Mouse (Mus musculus) erythroblast, embryonic 14.5 days (primary cell): Measurements from ENCODE around the gene Kcnj8. TPM values are rescaled to one million over a fixed set of nuclear protein-coding genes. Genes with fewer than 3 reads are reported as not detected.
"Not testable (repeated sequence)": the region's sequence is repeated elsewhere in the genome, so short reads cannot be mapped to it uniquely, and the experiment has no call there.

Experiments
- H3K27me3 ChIP-seq: 2 replicates; pipeline ENCODE4 v1.6.1; 2012; ENCODE audit warnings: inconsistent platforms; ENCODE audit not compliant: control insufficient read depth
- H3K36me3 ChIP-seq: 2 replicates; pipeline ENCODE4 v1.6.1; 2012; ENCODE audit warnings: mild to moderate bottlenecking, inconsistent platforms; ENCODE audit not compliant: control insufficient read depth
- H3K4me1 ChIP-seq: 2 replicates; pipeline ENCODE4 v1.6.1; 2012; ENCODE audit warnings: inconsistent platforms; ENCODE audit not compliant: control insufficient read depth
- H3K4me3 ChIP-seq: replicated peaks from 2 replicates; pipeline ENCODE3; 2012; ENCODE audit warnings: moderate library complexity, mild to moderate bottlenecking, inconsistent platforms
- H3K9me3 ChIP-seq: 2 replicates; pipeline ENCODE4 v1.6.1; 2012; ENCODE audit warnings: low read length, inconsistent platforms, mixed read lengths; ENCODE audit not compliant: control insufficient read depth
- GATA1 ChIP-seq: IDR thresholded peaks from 2 replicates; pipeline ENCODE4 v1.6.1; 2012; ENCODE audit warnings: low read length, inconsistent platforms, mixed read lengths
- TAL1 ChIP-seq: IDR thresholded peaks from 3 replicates; pipeline ENCODE4 v1.6.1; 2012; ENCODE audit warnings: low read length, inconsistent platforms, mixed read lengths
- polyA plus RNA-seq: library from polyadenylated mRNA; stranded (reverse); fragments of >175 nt; gene quantifications from 2 replicates; pipeline ENCODE4 v1.2.3, GENCODE M21; 2012

Gene Kcnj8
- polyA plus RNA-seq, 1 experiment = not detected

GRCm38 (mm10) chr6:142521591-142522110 lies 49.8 kb downstream of the Kcnj8 start:
- TF ChIP-seq GATA1 (no peak), TAL1 (no peak)
- H3K4me3 ChIP-seq = no peak overlapping the region
- H3K4me1 ChIP-seq = peaks cover 2% of the 10 kb centered on the region; the same call in 1 of the 2 replicates
- H3K9me3 ChIP-seq = no peaks in the 10 kb centered on the region
- no peaks in the 10 kb centered on the region for H3K36me3 ChIP-seq
- H3K27me3 ChIP-seq = no peaks in the 10 kb centered on the region

- Histone ChIP-seq H3K4me1 (peaks cover 2% of the 10 kb centered on the region; the same call in 1 of the 2 replicates), H3K27me3 (peaks cover 2% of the 10 kb centered on the region), H3K9me3 (peaks cover 2% of the 10 kb centered on the region; the same call in 1 of the 2 replicates), H3K4me3 (no peak overlapping the region), H3K36me3 (no peaks in the 10 kb centered on the region)
- TF ChIP-seq GATA1 = no peak
Measured at GRCm38 (mm10) chr6:142519110-142519509, 52.3 kb downstream of the Kcnj8 start.

- H3K4me3 ChIP-seq, H3K9me3 ChIP-seq, H3K4me1 ChIP-seq, H3K27me3 ChIP-seq, H3K36me3 ChIP-seq: not testable (repeated sequence)
Measured at GRCm38 (mm10) chr6:142515379-142515778, 56.0 kb downstream of the Kcnj8 start.

- peaks cover 2% of the 10 kb centered on the region; the same call in 1 of the 2 replicates for H3K9me3 ChIP-seq
- H3K36me3 ChIP-seq = no peaks in the 10 kb centered on the region
- H3K27me3 ChIP-seq = peaks cover 2% of the 10 kb centered on the region
- H3K4me1 ChIP-seq = peaks cover 2% of the 10 kb centered on the region; the same call in 1 of the 2 replicates
- no peak overlapping the region for H3K4me3 ChIP-seq
- no peak for TF ChIP-seq TAL1
- TF ChIP-seq GATA1 = no peak
Measured at GRCm38 (mm10) chr6:142514912-142515311, 56.5 kb downstream of the Kcnj8 start.

Other genes with a start within 250 kb of the Kcnj8 start
- not detected in 2 replicates for gene Slco1a5, start 248.6 kb downstream of the Kcnj8 start, polyA plus RNA-seq
- gene Pyroxd1, start 226.0 kb downstream of the Kcnj8 start, polyA plus RNA-seq = 0.01 and 0.04 TPM in 2 replicates
- 0.16 and 0.25 TPM in 2 replicates for gene Recql, start 184.5 kb downstream of the Kcnj8 start, polyA plus RNA-seq
- gene Golt1b, start 184.4 kb downstream of the Kcnj8 start, polyA plus RNA-seq = 2.0 and 2.1 TPM in 2 replicates
- 0.02 TPM in 1 of 2 replicates, not detected in the other for gene Spx, start 158.2 kb downstream of the Kcnj8 start, polyA plus RNA-seq
- 0.01 TPM in 1 of 2 replicates, not detected in the other for gene Gys2, start 98.5 kb downstream of the Kcnj8 start, polyA plus RNA-seq
- 0.12 TPM in 1 of 2 replicates, not detected in the other for gene Ldhb, start 63.7 kb downstream of the Kcnj8 start, polyA plus RNA-seq
- not detected in 2 replicates for gene Abcc9, start 130.7 kb upstream of the Kcnj8 start, polyA plus RNA-seq
- 26.8 and 34.6 TPM in 2 replicates for gene Cmas, start 185.1 kb upstream of the Kcnj8 start, polyA plus RNA-seq
- not detected in 2 replicates for gene Sult6b2, start 232.9 kb upstream of the Kcnj8 start, polyA plus RNA-seq